Mouse (Mus musculus) hindbrain, embryonic 15.5 days (tissue): ENCODE data around the gene Ikzf1. TPM values are rescaled to one million over a fixed set of nuclear protein-coding genes. Genes with fewer than 3 reads are reported as not detected.

ENCODE experiments used
- ATAC-seq: fragments of 200-750 bp; cut with Nextera tagmentation; 2 replicates; pipeline ENCODE4 v1.8.0; 2017; ENCODE audit warnings: low read depth, moderate number of reproducible peaks, moderate TSS enrichment; ENCODE audit not compliant: low FRiP score
- H3K27ac ChIP-seq: fragments of 300-500 bp; sonication (generic); replicated peaks from 2 replicates; pipeline ENCODE4 v1.5.1; 2015; ENCODE audit warnings: mild to moderate bottlenecking, inconsistent platforms
- H3K27me3 ChIP-seq: fragments of 300-500 bp; sonication (generic); 2 replicates; pipeline ENCODE4 v1.6.1; 2015; ENCODE audit warnings: control low read depth, inconsistent platforms
- H3K36me3 ChIP-seq: fragments of 300-500 bp; sonication (generic); 2 replicates; pipeline ENCODE4 v1.6.1; 2015; ENCODE audit warnings: control low read depth, inconsistent platforms
- H3K4me1 ChIP-seq: fragments of 300-500 bp; sonication (generic); replicated peaks from 2 replicates; pipeline ENCODE4 v1.6.1; 2015; ENCODE audit warnings: control low read depth, inconsistent platforms
- H3K4me2 ChIP-seq: fragments of 300-500 bp; sonication (generic); 2 replicates; pipeline ENCODE4 v1.6.1; 2015; ENCODE audit warnings: moderate library complexity, mild to moderate bottlenecking, inconsistent platforms
- H3K4me3 ChIP-seq: fragments of 300-500 bp; sonication (generic); 2 replicates; pipeline ENCODE4 v1.5.1; 2015; ENCODE audit warnings: mild to moderate bottlenecking, inconsistent platforms
- H3K9ac ChIP-seq: fragments of 300-500 bp; sonication (generic); 2 replicates; pipeline ENCODE4 v1.6.1; 2015; ENCODE audit warnings: inconsistent platforms
- H3K9me3 ChIP-seq: fragments of 300-500 bp; sonication (generic); 2 replicates; pipeline ENCODE4 v1.6.1; 2016; ENCODE audit warnings: control low read depth, inconsistent platforms
- WGBS: fragments of 180-500 bp; shearing (Covaris S2); methylation state at CpG from one replicate; pipeline ENCODE4 v1.1.7; 2015; 5-methylcytosine and 5-hydroxymethylcytosine counted together
- polyA plus RNA-seq: library from polyadenylated mRNA; unstranded; fragments of >200 nt; fragmentation: Nextera tagmentation; extraction: Ambion mirVana; gene quantifications from 2 replicates; pipeline ENCODE4 v1.2.1, GENCODE M21; 2015

Gene Ikzf1
- polyA plus RNA-seq, 1 experiment from 2014 or later: 1.2 TPM

GRCm38 (mm10) chr11:11692558-11693166 is 7.9 kb downstream of the Ikzf1 start:
- H3K9ac ChIP-seq: no peak overlapping the region
- H3K27me3 ChIP-seq: peaks cover 10% of the 10 kb centered on the region; the same call in 1 of the 2 replicates
- no peaks in the 10 kb centered on the region for H3K4me1 ChIP-seq
- H3K4me3 ChIP-seq: no peak overlapping the region
- WGBS: 94% methylated on average over 10 of the region's 10 CpGs
- ATAC-seq: no peak
- H3K27ac ChIP-seq: no peak overlapping the region
- H3K9me3 ChIP-seq: no peaks in the 10 kb centered on the region
- no peak overlapping the region for H3K4me2 ChIP-seq
- H3K36me3 ChIP-seq: no peaks in the 10 kb centered on the region

GRCm38 (mm10) chr11:11693446-11693845 is 8.6 kb downstream of the Ikzf1 start:
- WGBS: 91% methylated on average over 3 of the region's 3 CpGs
- H3K9ac ChIP-seq: no peak overlapping the region
- no peak overlapping the region for H3K4me2 ChIP-seq
- no peak overlapping the region for H3K4me3 ChIP-seq
- 0 out of 2 replicates have a peak, but pooled peaks cover 5% of the 10 kb centered on the region for H3K27me3 ChIP-seq
- H3K36me3 ChIP-seq: no peaks in the 10 kb centered on the region
- no peaks in the 10 kb centered on the region for H3K4me1 ChIP-seq
- H3K27ac ChIP-seq: no peak overlapping the region
- H3K9me3 ChIP-seq: no peaks in the 10 kb centered on the region
- ATAC-seq: no peak

GRCm38 (mm10) chr11:11694072-11694471 is 9.3 kb downstream of the Ikzf1 start:
- WGBS: 81% methylated on average over 2 of the region's 2 CpGs
- Histone ChIP-seq H3K9ac (no peak overlapping the region), H3K36me3 (no peaks in the 10 kb centered on the region), H3K4me1 (no peaks in the 10 kb centered on the region), H3K4me2 (no peak overlapping the region), H3K9me3 (no peaks in the 10 kb centered on the region), H3K4me3 (no peak overlapping the region), H3K27me3 (0 out of 2 replicates have a peak, but pooled peaks cover 5% of the 10 kb centered on the region), H3K27ac (no peak overlapping the region)
- no peak for ATAC-seq

GRCm38 (mm10) chr11:11694472-11695177 is 9.8 kb downstream of the Ikzf1 start:
- no peak for ATAC-seq
- Histone ChIP-seq H3K27ac (no peak overlapping the region), H3K4me1 (no peaks in the 10 kb centered on the region), H3K36me3 (no peaks in the 10 kb centered on the region), H3K4me2 (no peak overlapping the region), H3K9me3 (no peaks in the 10 kb centered on the region), H3K4me3 (no peak overlapping the region), H3K27me3 (0 out of 2 replicates have a peak, but pooled peaks cover 5% of the 10 kb centered on the region), H3K9ac (no peak overlapping the region)
- 89% methylated on average over 6 of the region's 6 CpGs for WGBS

DNA sequence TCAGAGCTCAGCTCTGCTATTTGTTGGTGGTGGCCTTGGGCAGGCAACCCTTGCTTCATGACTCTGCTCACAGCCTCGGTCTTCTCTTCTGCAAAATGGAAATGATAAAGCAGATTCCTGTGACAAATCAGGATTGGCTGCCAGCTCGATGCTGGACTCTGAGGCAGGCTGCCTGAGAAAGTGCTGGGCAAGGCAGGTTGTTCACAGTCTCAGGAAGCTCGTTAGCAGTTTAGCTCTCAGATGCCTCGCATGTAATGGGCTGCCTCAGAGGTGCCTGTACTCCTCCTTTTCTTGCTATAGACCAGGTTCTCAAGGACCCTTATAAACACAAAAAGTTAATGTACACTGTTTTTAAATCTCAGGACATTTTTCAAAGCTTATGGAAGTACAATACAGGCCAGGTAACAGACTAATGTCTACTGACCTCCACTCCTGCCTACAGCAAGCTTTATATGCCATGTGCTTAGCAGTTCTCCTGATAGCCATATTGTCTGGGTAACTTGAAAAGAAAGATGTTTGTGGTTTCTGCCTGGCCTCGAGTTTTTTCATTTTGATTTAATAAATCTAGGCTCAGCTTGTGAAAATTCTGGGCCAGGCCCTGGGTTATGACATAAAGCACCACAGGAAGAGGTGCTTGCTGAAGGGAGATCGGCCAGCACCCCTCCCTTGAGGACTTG is 10.5 kb downstream of the Ikzf1 start:
- no peaks in the 10 kb centered on the region for H3K36me3 ChIP-seq
- H3K9ac ChIP-seq: no peak overlapping the region
- WGBS: 76% methylated on average over 6 of the region's 6 CpGs
- H3K4me1 ChIP-seq: no peaks in the 10 kb centered on the region
- H3K27me3 ChIP-seq: 0 out of 2 replicates have a peak, but pooled peaks cover 2% of the 10 kb centered on the region
- H3K4me2 ChIP-seq: no peak overlapping the region
- no peak overlapping the region for H3K4me3 ChIP-seq
- no peak overlapping the region for H3K27ac ChIP-seq
- no peak for ATAC-seq
- H3K9me3 ChIP-seq: no peaks in the 10 kb centered on the region

DNA sequence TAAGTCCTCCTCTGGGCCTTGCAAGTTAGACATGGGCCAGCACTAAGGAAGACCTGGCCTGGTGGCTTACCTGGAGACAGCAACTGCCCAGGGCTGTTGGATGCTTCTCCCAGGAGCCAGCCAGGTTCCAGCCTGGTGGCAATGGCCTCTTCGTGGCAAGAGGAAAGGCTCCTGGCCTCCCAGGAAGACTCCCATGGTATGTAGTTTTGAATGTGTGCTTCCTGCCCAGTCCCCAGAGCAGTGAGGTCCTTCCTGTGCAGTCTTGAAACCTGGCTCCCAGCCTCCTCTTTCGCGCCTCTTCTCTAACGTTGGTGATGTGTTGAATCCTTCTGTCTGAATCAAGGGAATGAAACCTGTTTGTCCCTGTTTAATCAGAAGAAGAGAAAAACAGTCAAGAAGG is 11.1 kb downstream of the Ikzf1 start:
- Histone ChIP-seq H3K27me3 (no peaks in the 10 kb centered on the region), H3K4me3 (no peak overlapping the region), H3K27ac (no peak overlapping the region), H3K9ac (no peak overlapping the region), H3K9me3 (no peaks in the 10 kb centered on the region), H3K36me3 (no peaks in the 10 kb centered on the region), H3K4me1 (no peaks in the 10 kb centered on the region), H3K4me2 (no peak overlapping the region)
- no peak for ATAC-seq
- WGBS: 95% methylated on average over 4 of the region's 4 CpGs

- Histone ChIP-seq H3K27me3 (no peaks in the 10 kb centered on the region), H3K36me3 (no peaks in the 10 kb centered on the region), H3K4me2 (no peak overlapping the region), H3K4me3 (no peak overlapping the region), H3K9ac (no peak overlapping the region), H3K4me1 (no peaks in the 10 kb centered on the region), H3K9me3 (no peaks in the 10 kb centered on the region), H3K27ac (no peak overlapping the region)
- 86% methylated on average over 3 of the region's 3 CpGs for WGBS
- no peak for ATAC-seq
Observed at GRCm38 (mm10) chr11:11696814-11697213, 12.0 kb downstream of the Ikzf1 start.

- WGBS: 72% methylated on average over 6 of the region's 6 CpGs
- H3K27ac ChIP-seq: no peak overlapping the region
Observed at GRCm38 (mm10) chr11:11701378-11701777, 16.6 kb downstream of the Ikzf1 start.

GRCm38 (mm10) chr11:11703776-11704175 is 19.0 kb downstream of the Ikzf1 start:
- no peaks in the 10 kb centered on the region for H3K9me3 ChIP-seq
- H3K9ac ChIP-seq: no peak overlapping the region
- H3K4me2 ChIP-seq: no peak overlapping the region
- H3K27ac ChIP-seq: no peak overlapping the region
- no peak for ATAC-seq
- no peak overlapping the region for H3K4me3 ChIP-seq
- H3K27me3 ChIP-seq: no peaks in the 10 kb centered on the region
- no peaks in the 10 kb centered on the region for H3K4me1 ChIP-seq
- H3K36me3 ChIP-seq: no peaks in the 10 kb centered on the region

More at GRCm38 (mm10) chr11:11701378-11701777, 16.6 kb downstream of the Ikzf1 start:
- no peak for ATAC-seq
- Histone ChIP-seq H3K4me2 (no peak overlapping the region), H3K27me3 (no peaks in the 10 kb centered on the region), H3K9ac (no peak overlapping the region), H3K36me3 (no peaks in the 10 kb centered on the region), H3K9me3 (no peaks in the 10 kb centered on the region), H3K4me1 (no peaks in the 10 kb centered on the region), H3K4me3 (no peak overlapping the region)

DNA sequence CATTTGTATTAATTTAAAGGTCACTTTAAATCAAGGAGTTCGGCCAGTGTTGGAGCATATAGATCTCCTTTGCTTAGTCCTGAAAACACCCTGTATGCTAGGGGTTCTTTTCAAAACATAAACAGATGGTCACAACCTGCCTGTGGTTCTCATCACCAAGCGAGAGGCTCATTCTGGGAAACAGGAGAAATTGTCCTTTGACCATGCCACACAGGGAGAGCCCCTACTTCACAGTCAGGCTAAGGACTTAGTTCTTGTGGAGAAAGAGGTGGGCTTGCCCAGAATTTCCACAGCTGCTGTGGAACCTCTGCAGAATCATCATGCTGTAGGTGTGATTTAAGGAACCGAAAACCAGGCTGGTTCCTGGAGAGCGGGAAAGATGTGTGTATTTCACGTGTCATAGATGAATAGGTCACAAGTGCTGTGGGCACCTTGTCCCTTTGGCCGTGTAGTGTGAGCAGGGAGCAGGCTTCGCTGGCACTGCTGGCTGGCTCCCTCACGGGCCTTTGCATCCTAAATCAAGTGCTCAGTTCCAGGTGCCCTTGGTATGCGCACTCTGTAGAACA is 23.4 kb downstream of the Ikzf1 start:
- no peaks in the 10 kb centered on the region for H3K27me3 ChIP-seq
- WGBS: 91% methylated on average over 9 of the region's 9 CpGs
- ATAC-seq: no peak
- H3K4me3 ChIP-seq: no peak overlapping the region
- H3K9ac ChIP-seq: no peak overlapping the region
- H3K4me1 ChIP-seq: no peaks in the 10 kb centered on the region
- H3K4me2 ChIP-seq: no peak overlapping the region
- no peaks in the 10 kb centered on the region for H3K9me3 ChIP-seq
- no peak overlapping the region for H3K27ac ChIP-seq
- H3K36me3 ChIP-seq: no peaks in the 10 kb centered on the region

DNA sequence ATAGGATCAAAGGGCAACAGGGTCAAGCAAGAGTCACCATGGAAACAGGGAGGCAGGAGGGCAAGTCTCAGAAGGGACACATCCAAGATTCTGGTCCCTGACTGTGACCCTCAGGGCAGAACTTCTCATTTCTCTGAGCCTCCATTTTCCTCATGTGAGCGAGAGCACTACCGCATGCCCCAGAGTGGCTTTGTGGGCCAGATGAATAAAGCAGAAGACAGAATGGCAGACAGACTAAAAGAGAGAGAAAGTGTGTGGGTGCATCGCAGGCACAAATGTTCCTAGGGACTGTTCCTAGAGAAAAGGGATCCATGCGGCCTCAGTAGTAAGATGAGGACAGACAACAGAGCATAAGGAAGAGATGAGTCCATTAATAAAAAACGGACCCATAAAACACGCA is 24.5 kb downstream of the Ikzf1 start:
- Histone ChIP-seq H3K27ac (no peak overlapping the region), H3K9ac (no peak overlapping the region), H3K4me1 (no peaks in the 10 kb centered on the region), H3K4me3 (no peak overlapping the region), H3K27me3 (no peaks in the 10 kb centered on the region), H3K9me3 (no peaks in the 10 kb centered on the region), H3K4me2 (no peak overlapping the region), H3K36me3 (no peaks in the 10 kb centered on the region)
- ATAC-seq: no peak
- WGBS: 88% methylated on average over 6 of the region's 6 CpGs

DNA sequence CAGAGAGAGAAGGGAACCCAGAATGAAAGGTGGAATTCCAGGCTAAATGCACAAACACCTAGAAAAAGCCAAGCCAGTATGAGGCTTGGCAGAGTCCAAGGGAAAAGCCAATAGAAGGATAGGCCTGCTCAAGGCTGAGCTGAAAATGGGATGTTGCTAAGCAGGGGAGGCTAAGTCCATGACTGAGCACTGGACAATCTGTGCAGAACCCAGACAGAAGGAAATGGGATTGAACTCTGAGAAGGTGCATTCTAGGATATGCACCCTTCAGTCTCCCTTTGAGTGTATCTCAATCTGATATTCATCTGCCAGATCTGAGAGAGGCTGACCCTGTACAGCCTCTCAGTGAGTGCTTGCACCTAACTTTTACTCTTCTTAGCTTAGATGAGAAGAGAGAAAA is 25.9 kb downstream of the Ikzf1 start:
- H3K9ac ChIP-seq: no peak overlapping the region
- ATAC-seq: no peak
- H3K36me3 ChIP-seq: no peaks in the 10 kb centered on the region
- no peak overlapping the region for H3K27ac ChIP-seq
- H3K4me1 ChIP-seq: no peaks in the 10 kb centered on the region
- no peak overlapping the region for H3K4me2 ChIP-seq
- no peaks in the 10 kb centered on the region for H3K27me3 ChIP-seq
- no peaks in the 10 kb centered on the region for H3K9me3 ChIP-seq
- H3K4me3 ChIP-seq: no peak overlapping the region
